Mouse (Mus musculus) kidney, postnatal 0 days (tissue): ENCODE results near the gene Nfx1. TPM values are rescaled to one million over a fixed set of nuclear protein-coding genes. Genes with fewer than 3 reads are reported as not detected.
"Not testable (repeated sequence)": the region's sequence is repeated elsewhere in the genome, so short reads cannot be mapped to it uniquely, and the experiment has no call there.

Source experiments
- ATAC-seq: fragments of 200-750 bp; cut with Nextera tagmentation; replicated peaks from 2 replicates; pipeline ENCODE4 v1.8.0; 2017; ENCODE audit warnings: low read depth, moderate number of reproducible peaks, moderate TSS enrichment, moderate library complexity; ENCODE audit not compliant: low FRiP score
- DNase-seq: peaks from one replicate; pipeline ENCODE4 v3.0.0-alpha.2; 2016; ENCODE audit warnings: low spot score
- H3K27ac ChIP-seq: fragments of 300-500 bp; sonication (generic); 2 replicates; pipeline ENCODE4 v1.5.1; 2014; ENCODE audit warnings: mild to moderate bottlenecking
- H3K27me3 ChIP-seq: fragments of 300-500 bp; sonication (generic); 2 replicates; pipeline ENCODE4 v1.6.1; 2014; ENCODE audit warnings: low read length, mixed read lengths; ENCODE audit not compliant: insufficient read depth
- H3K36me3 ChIP-seq: fragments of 300-500 bp; sonication (generic); 2 replicates; pipeline ENCODE4 v1.6.1; 2014; ENCODE audit warnings: low read length, mixed read lengths; ENCODE audit not compliant: insufficient read depth
- H3K4me1 ChIP-seq: fragments of 300-500 bp; sonication (generic); replicated peaks from 2 replicates; pipeline ENCODE4 v1.6.1; 2014; ENCODE audit warnings: antibody characterized with exemption, low read length, mixed read lengths; ENCODE audit not compliant: insufficient read depth
- H3K4me2 ChIP-seq: fragments of 300-500 bp; sonication (generic); 2 replicates; pipeline ENCODE4 v1.6.1; 2014; ENCODE audit warnings: mild to moderate bottlenecking, low read length, moderate library complexity, mixed read lengths
- H3K4me3 ChIP-seq: fragments of 300-500 bp; sonication (generic); replicated peaks from 2 replicates; pipeline ENCODE4 v1.5.1; 2014; ENCODE audit warnings: low read depth, low read length
- H3K9ac ChIP-seq: fragments of 300-500 bp; sonication (generic); 2 replicates; pipeline ENCODE4 v1.6.1; 2014; ENCODE audit warnings: low read depth, low read length
- H3K9me3 ChIP-seq: fragments of 300-500 bp; sonication (generic); replicated peaks from 2 replicates; pipeline ENCODE4 v1.6.1; 2016; ENCODE audit warnings: low read length, inconsistent platforms, mixed read lengths
- CTCF ChIP-seq: IDR thresholded peaks from 2 replicates; pipeline ENCODE4 v1.5.1; 2016; ENCODE audit warnings: antibody characterized with exemption, low read depth, mild to moderate bottlenecking, moderate library complexity
- WGBS: fragments of 180-500 bp; shearing (Covaris S2); extraction: QIAGEN DNeasy Blood & Tissue Kit; methylation state at CpG from one replicate; pipeline ENCODE4 v1.1.7; 2014; 5-methylcytosine and 5-hydroxymethylcytosine counted together
- polyA plus RNA-seq: library from polyadenylated mRNA; unstranded; fragments of >200 nt; fragmentation: Nextera tagmentation; extraction: Ambion mirVana; gene quantifications from 2 replicates; pipeline ENCODE4 v1.2.1, GENCODE M21; 2015

Nfx1 gene
- polyA plus RNA-seq: 55.1 and 56.5 TPM in 2 replicates

DNA sequence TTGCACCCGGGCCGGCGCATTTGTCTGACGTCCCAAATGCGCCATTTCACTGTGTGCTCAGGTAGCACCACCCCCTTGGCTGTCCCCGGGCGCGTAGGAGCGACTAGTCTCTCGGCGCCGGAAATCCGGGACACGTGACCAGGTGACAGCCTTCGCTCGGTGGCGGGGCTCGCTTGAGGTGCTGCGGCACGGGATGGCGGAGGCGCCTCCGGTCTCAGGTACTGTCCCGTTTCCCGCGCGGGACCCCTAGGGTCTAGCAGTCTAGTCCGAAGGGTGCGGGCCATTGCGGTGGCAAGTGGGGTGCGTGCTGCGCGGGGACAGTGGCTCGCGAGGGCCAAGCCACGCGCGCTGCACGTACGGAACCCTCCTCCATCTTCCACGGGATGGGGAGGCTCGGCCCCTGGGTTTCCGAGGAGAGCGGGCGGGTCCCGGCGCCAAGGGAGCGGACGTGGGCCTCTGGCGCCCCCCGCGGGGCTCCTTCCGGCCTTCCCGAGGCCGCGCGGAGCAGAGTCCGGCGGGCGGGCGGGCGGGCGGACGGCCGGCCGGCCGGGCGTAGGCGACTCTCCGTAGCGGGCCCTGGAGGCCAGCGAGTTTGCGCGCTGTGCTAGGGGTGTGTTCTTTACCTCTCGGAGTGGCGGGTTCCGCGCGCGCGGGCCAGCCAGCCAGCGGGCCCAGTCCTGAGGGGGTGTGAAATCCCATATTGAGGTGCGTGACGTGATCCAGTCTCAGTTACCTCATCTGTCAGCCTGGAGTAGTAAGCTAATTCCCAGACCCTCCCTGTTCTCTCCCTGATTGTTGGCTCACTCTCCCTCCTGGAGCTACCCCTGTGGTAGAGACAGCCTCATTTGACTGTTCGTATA lies at the start of gene Nfx1:
TSS of gene Nfx1 (plus strand) at position 65 of the 860 bp plus-strand sequence.
- no peaks in the 10 kb centered on the region for H3K9me3 ChIP-seq
- peak; percentile 98 for DNase-seq
- H3K27me3 ChIP-seq: no peaks in the 10 kb centered on the region
- peaks cover 9% of the 10 kb centered on the region; the same call in 1 of the 2 replicates for H3K36me3 ChIP-seq
- H3K9ac ChIP-seq: peak within 1 kb of the TSS; percentile 92
- H3K27ac ChIP-seq: peak within 1 kb of the TSS; percentile 96
- peak; percentile 93 for ATAC-seq
- H3K4me2 ChIP-seq: peak within 1 kb of the TSS; percentile 55
- no peaks in the 10 kb centered on the region for H3K4me1 ChIP-seq
- TF ChIP-seq CTCF: no peak
- H3K4me3 ChIP-seq: peak within 1 kb of the TSS; percentile 96
- under 1% methylated on average over 83 of the region's 85 CpGs for WGBS

DNA sequence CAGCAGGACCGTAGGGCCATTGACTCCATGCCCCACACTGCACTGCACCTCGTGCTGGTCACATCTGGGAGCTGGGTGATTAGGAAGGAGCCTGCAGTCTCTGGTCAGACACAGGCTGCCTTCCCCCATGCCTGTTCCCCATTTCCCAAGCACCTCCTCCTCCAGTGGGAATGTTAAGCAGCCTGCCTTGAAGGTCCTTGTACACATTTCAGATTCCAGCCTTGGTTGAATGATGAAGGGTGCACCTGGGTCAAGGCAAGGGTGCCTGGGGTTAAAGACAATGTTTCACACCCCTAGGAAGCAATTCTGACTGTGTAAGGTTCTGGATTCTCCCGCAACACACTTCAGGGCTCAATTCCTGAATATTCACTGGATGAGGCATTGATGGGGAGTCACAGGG lies 49.4 kb upstream of the Nfx1 start:
- Histone ChIP-seq H3K4me1 (no peaks in the 10 kb centered on the region), H3K36me3 (no peaks in the 10 kb centered on the region), H3K4me2 (no peak overlapping the region), H3K9me3 (no peaks in the 10 kb centered on the region), H3K9ac (no peak overlapping the region), H3K27me3 (no peaks in the 10 kb centered on the region), H3K4me3 (no peak overlapping the region), H3K27ac (0 out of 2 replicates have a peak overlapping the region, but pooled peaks have one; percentile 42)
- ATAC-seq (no peak), DNase-seq (no peak)
- 65% methylated on average over 3 of the region's 3 CpGs for WGBS
- no peak for TF ChIP-seq CTCF

DNA sequence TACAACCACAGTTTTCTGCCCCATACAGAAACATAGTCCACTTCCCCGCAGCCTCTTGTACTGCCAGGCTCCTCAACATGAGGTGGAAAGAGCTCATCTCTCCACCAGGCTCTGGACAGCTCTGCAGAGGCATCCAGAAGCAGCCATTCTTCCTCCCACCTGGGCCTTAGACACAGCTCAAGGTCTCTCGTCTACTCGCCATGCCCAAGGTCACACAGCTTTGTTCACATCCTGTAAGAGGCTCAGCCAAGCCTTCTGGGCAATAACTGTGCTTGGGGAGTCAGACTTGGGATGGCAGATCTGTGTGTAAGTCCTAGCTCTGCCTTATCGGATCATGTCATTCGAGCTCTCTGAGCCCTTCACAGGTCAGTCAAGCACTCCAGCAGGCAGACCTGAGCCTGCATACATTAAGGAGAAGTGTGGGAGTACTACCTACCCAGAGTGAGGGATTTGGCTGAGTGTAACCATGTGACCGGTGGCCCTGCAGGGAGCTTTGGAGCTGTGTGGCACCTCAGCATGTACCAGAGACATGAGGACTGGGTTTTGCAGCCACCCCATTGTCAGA lies 47.5 kb upstream of the Nfx1 start:
- Histone ChIP-seq H3K9ac (no peak overlapping the region), H3K4me1 (no peaks in the 10 kb centered on the region), H3K27me3 (no peaks in the 10 kb centered on the region), H3K4me2 (no peak overlapping the region), H3K4me3 (no peak overlapping the region), H3K27ac (peak overlapping the region; percentile 73), H3K36me3 (no peaks in the 10 kb centered on the region), H3K9me3 (no peaks in the 10 kb centered on the region)
- DNase-seq (no peak), ATAC-seq (no peak; the same call in 1 of the 2 replicates)
- WGBS: 43% methylated on average over 6 of the region's 6 CpGs
- no peak for TF ChIP-seq CTCF

DNA sequence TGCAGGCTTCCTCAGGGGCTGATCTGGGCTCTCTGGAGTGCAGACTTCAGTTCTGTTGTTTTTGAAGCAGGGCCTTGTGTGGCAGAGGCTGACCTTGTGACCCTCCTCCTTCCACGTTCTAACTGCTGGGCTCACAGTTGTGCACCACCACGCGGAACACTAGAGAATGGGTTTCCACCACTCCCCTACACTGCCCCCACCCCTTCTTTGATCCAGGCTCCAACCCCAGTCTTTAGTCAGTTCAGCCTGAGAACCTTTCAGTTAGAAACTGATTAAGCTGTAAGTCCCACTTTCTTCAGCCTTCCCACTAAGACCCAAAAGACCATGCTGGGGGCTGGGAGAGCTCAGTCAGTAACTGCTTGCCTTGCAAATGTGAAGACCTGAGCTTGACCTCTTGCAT lies 45.1 kb upstream of the Nfx1 start:
- WGBS: 39% methylated on average over 3 of the region's 3 CpGs
- Histone ChIP-seq H3K9me3 (no peaks in the 10 kb centered on the region), H3K4me1 (0 out of 2 replicates have a peak, but pooled peaks cover 3% of the 10 kb centered on the region), H3K27ac (0 out of 2 replicates have a peak overlapping the region, but pooled peaks have one; percentile 19), H3K9ac (no peak overlapping the region), H3K27me3 (no peaks in the 10 kb centered on the region), H3K36me3 (no peaks in the 10 kb centered on the region), H3K4me2 (no peak overlapping the region), H3K4me3 (no peak overlapping the region)
- no peak for ATAC-seq
- no peak for TF ChIP-seq CTCF
- no peak for DNase-seq

DNA sequence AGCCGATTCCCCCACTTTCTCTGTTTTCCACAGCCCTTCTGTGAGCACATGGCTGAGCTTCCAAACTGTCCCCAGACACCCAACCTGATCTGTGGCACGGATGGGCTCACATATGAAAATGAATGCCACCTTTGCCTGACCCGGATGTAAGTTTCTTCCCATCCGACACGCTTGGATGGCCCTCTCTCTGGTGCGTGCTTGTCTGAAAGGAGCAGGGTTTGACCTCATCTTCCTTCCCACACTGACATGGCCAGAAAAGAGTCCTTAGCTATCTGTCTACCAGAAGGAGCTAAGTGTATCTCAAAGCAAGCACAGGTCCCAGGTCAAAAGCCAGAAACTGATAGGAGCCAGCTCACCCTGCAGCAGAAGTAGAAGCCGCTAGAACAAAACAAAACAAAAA lies 41.7 kb upstream of the Nfx1 start:
- Histone ChIP-seq H3K9ac (no peak overlapping the region), H3K9me3 (no peaks in the 10 kb centered on the region), H3K4me3 (no peak overlapping the region), H3K27me3 (no peaks in the 10 kb centered on the region), H3K4me1 (0 out of 2 replicates have a peak, but pooled peaks cover 3% of the 10 kb centered on the region), H3K4me2 (no peak overlapping the region), H3K36me3 (peaks cover 15% of the 10 kb centered on the region; the same call in 1 of the 2 replicates), H3K27ac (0 out of 2 replicates have a peak overlapping the region, but pooled peaks have one; percentile 55)
- DNase-seq (no peak), ATAC-seq (no peak)
- 48% methylated on average over 7 of the region's 7 CpGs for WGBS
- TF ChIP-seq CTCF: no peak

DNA sequence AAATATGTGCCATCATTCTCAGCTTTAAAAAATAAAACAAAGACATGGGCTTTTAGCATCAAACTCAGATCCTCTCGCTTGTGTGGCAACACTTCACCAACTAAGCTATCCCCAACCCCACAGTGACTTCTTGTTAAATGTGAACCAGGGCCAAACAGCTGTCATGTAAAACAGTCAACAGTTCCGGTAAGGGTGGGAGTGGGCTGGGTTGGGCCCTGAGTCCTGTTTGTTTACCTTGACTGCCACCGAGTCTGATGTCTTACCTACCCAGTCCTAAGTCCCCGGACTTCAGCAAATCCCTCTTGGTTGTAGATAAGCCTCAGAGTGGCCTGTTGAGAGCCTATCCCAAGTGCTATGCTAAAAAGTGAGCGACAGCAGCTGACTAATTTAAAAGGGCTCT lies 37.0 kb upstream of the Nfx1 start:
- no peak for TF ChIP-seq CTCF
- DNase-seq: no peak
- H3K4me2 ChIP-seq: no peak overlapping the region
- no peaks in the 10 kb centered on the region for H3K27me3 ChIP-seq
- no peak overlapping the region for H3K4me3 ChIP-seq
- H3K4me1 ChIP-seq: 0 out of 2 replicates have a peak, but pooled peaks cover 3% of the 10 kb centered on the region
- H3K9ac ChIP-seq: no peak overlapping the region
- no peaks in the 10 kb centered on the region for H3K9me3 ChIP-seq
- WGBS: 85% methylated on average over 5 of the region's 5 CpGs
- peaks cover 44% of the 10 kb centered on the region for H3K36me3 ChIP-seq
- ATAC-seq: no peak
- H3K27ac ChIP-seq: no peak overlapping the region

DNA sequence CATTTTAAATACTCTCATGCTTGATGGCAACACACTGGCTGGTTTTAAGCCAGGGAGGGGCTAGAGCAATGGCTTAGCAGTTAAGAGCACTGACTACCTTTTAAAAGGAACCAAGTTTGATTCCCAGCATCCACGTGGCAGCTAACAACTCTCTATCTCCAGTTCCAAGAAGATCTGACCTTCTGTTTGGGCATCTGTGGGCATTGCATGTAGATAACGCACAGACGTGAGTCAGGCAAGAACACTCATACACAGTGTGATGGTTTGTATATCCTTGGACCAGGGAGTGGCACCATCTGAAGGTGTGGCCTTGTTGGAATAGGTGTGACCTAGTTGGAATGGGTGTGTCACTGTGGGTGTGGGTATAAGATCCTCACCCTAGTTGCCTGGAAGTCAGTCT lies 36.3 kb upstream of the Nfx1 start:
- H3K4me1 ChIP-seq, DNase-seq, H3K9me3 ChIP-seq, H3K4me3 ChIP-seq, H3K27ac ChIP-seq, H3K27me3 ChIP-seq, H3K4me2 ChIP-seq, ATAC-seq, H3K9ac ChIP-seq: not testable (repeated sequence)
- WGBS: 94% methylated on average over 3 of the region's 3 CpGs
- H3K36me3 ChIP-seq: peaks cover 51% of the 10 kb centered on the region
